Mouse (Mus musculus) retina, postnatal 7 days (tissue): ENCODE data around the gene Kcne2.

Source experiments
- DNase-seq: peaks from one replicate; pipeline ENCODE4 v3.0.0-alpha.2; 2012; ENCODE audit warnings: low read depth, low spot score

Gene Kcne2

GRCm38 (mm10) chr16:92309126-92309525 lies 16.9 kb downstream of the Kcne2 start:
- DNase-seq = no peak

DNA sequence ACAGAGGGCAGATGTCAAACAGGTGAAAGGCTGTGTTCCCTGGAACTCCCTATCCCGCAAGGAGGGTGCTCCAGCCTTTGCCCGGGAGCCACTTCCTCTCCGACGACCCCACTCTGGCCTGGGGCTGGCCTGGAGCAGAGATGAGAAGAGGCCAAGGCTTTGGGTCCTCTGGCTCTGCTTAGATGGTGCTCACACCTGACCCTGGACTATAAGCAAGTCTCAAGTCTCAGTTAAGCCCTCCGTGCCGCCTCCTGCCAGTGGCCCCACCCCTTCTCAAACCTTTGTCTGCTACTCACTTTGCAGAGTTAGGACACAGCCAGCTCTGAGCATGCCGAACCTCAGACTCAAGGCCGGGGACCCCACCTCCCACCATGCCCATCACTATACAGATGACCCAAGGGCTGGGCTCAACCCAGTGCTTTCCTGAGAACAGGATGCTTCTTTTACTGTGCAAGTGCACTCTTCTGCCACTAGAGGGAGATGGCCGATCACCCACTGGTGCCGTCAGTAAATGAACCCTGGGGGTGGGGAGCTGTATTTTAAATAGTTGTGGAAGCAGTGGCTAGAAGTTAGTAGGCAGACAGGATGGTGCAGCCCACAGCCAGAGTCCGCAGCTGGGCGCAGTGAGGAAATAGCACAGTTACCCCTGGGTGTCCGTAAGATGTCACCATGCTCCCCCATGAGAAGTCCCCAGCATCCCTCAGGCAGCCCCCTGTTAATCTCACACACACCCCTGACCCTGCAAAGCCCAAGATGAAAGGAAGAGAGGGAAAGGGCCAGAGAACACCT lies 22.0 kb downstream of the Kcne2 start:
- peak; percentile 43 for DNase-seq

GRCm38 (mm10) chr16:92316049-92316738 lies 24.0 kb downstream of the Kcne2 start:
- DNase-seq = no peak

GRCm38 (mm10) chr16:92319353-92320109 lies 27.3 kb downstream of the Kcne2 start:
- DNase-seq = no peak

- no peak for DNase-seq
Observed at GRCm38 (mm10) chr16:92320361-92320760, 28.2 kb downstream of the Kcne2 start.

DNA sequence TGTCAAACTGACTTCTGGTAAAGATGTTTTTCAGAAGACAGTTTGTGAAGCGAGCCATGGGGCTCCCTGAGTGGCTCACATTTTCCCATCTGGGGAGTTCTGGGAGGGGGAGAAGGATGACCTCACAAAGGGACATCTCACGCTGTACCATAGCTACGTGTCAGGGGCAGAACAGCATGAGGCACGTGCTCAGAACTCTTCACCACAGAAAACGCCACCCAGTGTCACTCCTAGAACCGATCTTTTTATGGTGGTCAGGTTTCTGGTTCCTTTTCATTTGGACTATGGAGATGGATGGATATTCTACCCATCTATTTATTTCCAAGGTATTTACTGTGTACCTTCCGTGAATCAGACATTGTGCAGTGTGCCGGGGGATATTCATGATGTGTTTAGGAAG lies 29.2 kb downstream of the Kcne2 start, which contains the start of gene Fam243:
Fam243 (minus strand) TSS at position 101 of the 400 bp plus-strand sequence.
- no peak for DNase-seq

GRCm38 (mm10) chr16:92324309-92325061 lies 32.3 kb downstream of the Kcne2 start:
- DNase-seq = no peak

DNA sequence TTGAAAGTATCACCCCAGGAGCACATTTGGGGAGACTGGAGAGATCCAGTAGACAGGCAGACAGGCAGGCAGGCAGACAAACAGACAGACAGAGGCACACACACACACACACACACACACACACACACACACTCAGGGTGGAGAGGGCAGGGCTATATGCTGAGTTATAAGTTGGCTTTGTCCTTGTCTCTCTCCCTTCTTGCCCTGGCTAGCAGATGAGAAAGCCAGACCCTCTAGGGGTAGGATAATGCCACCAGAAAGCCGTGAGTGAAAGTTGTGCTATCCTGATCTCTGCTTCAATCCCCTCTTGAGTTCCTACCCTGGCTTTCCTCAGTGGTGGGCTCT lies 32.8 kb downstream of the Kcne2 start:
- DNase-seq = no peak

DNA sequence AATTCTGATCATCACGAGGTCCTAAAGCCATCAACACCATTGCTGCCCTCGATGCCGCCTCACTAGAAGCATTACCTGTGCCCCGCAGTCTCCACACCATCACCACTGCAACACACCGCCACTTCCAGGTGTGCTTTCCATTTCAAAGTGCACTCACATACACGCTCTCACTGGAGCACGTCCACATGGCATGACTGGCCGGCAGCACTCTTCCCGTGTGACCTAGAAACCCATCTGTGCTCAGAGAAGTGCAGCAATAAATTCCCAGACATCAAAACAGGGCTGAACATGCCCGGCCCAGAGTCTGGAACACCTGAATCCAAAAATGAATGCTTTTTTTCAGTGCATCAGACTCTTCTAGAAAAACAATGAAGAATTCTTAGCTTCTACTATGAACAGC lies 35.7 kb downstream of the Kcne2 start:
- DNase-seq = no peak

GRCm38 (mm10) chr16:92330966-92331365 lies 38.8 kb downstream of the Kcne2 start:
- DNase-seq = no peak

GRCm38 (mm10) chr16:92334600-92334999 lies 42.4 kb downstream of the Kcne2 start:
- no peak for DNase-seq

DNA sequence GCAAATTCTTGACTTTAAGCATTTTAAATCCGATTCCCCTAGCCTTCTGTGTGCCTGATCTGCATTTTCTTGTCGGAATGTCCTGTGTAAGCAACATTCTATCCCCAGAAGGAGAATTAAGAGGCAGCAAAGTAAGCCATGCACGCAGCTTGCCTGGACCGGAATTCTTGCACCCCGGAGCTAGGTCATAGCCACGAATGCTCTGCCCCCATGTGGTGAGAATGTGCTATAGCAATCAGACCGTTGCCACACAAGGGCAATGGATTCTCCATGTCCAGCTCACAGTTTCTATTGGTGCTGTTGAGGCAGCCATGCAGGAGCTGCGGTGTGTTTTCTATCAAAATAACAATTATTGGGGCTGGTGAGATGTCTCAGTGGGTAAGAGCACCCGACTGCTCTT lies 44.1 kb downstream of the Kcne2 start:
- peak; percentile 69 for DNase-seq

GRCm38 (mm10) chr16:92340612-92341511 lies 48.7 kb downstream of the Kcne2 start:
- DNase-seq = peak; percentile 67

DNA sequence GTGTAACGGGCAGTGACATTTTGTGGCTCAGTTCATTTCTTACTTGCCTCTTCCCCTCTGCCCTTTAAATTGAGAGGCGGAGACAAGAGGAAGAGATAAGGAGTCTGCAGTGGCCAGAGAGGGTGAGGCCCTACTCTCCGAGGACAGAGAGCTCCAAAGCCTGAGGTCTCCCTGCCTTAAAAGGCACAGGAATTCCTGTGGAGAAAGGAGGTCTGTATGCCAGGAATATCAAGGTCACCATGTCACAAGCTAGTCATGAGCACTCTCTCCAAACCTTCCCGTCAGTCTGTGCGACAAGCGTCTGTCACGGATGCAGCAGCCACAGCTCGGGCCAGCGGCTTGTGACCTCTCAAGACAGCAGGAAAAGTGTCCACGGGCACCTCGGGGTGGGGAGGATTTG lies 53.0 kb downstream of the Kcne2 start:
- DNase-seq = no peak

- DNase-seq = no peak
Observed at GRCm38 (mm10) chr16:92346297-92346916, 54.2 kb downstream of the Kcne2 start.
